Mouse (Mus musculus) Patski (cell line): ENCODE results near the gene Rpl41. TPM values are rescaled to one million over a fixed set of nuclear protein-coding genes. Genes with fewer than 3 reads are reported as not detected.

ENCODE experiments used
- ATAC-seq: fragments of 100-300 bp; one replicate; pipeline ENCODE4 v1.8.0; 2021
- CTCF ChIA-PET: fragments of 350-600 bp; sonication (Branson Sonifier 250); formaldehyde crosslinking; loops from one replicate; lab custom pipeline; 2022; ENCODE audit warnings: inconsistent platforms; lab: Charles Lee
- POLR2A ChIA-PET: fragments of 350-600 bp; sonication (Branson Sonifier 250); formaldehyde crosslinking; loops from one replicate; lab custom pipeline; 2022; ENCODE audit warnings: antibody characterized with exemption, inconsistent platforms; lab: Charles Lee
- DNase-seq: peaks from one replicate; pipeline ENCODE4 v3.0.0-alpha.2; 2011; ENCODE audit warnings: low read depth, low spot score
- H3K27me3 ChIP-seq: fragments of 371-371 bp; one replicate; pipeline ENCODE4 v1.5.1; 2021
- CTCF ChIP-seq: fragments of 100-300 bp; IDR thresholded peaks from one replicate; pipeline ENCODE4 v1.5.1; 2021
- in situ Hi-C: fragments of 300-500 bp; cut with MboI; formaldehyde crosslinking; loops from 3 replicates; pipeline ENCODE4 v1.11.1; 2018; ENCODE audit warnings: low pct_unique_long_range_greater_than_20kb, mixed read lengths
- polyA plus RNA-seq: library from polyadenylated mRNA; unstranded; gene quantifications from one replicate; pipeline ENCODE4 v1.2.3, GENCODE M21; 2021

The Rpl41 gene
- polyA plus RNA-seq, 1 experiment from 2014 or later, result 1,532 TPM

GRCm38 (mm10) chr10:128504641-128505370 is 44.3 kb downstream of the Rpl41 start:
- in situ Hi-C loops, result no loop called here
- TF ChIP-seq CTCF, result no peak
- ATAC-seq, result no peak
- H3K27me3 ChIP-seq, result no peaks in the 10 kb centered on the region
- no peak for DNase-seq
- ChIA-PET POLR2A (interaction anchor here (0.7 to 1.7 kb wide), 3 partner anchors 14 to 100 kb away, joined by 3 to 6 read pairs (median 4); no protein-coding TSS in a partner anchor), CTCF (interaction anchor here (1.3 to 2.0 kb wide), 2 partner anchors 16 to 21 kb away, joined by 5 to 7 read pairs; partner anchors contain the start of gene Esyt1)

GRCm38 (mm10) chr10:128504012-128504411 is 45.1 kb downstream of the Rpl41 start:
- DNase-seq, result no peak
- H3K27me3 ChIP-seq, result no peaks in the 10 kb centered on the region
- no peak for ATAC-seq
- ChIA-PET CTCF (interaction anchor here (1.3 to 2.0 kb wide), 2 partner anchors 16 to 22 kb away, joined by 5 to 7 read pairs; partner anchors contain the start of gene Esyt1), POLR2A (interaction anchor here (0.6 to 1.2 kb wide), 3 partner anchors 15 to 139 kb away, joined by 3 to 4 read pairs (median 3); no protein-coding TSS in a partner anchor)
- in situ Hi-C loops, result no loop called here
- no peak for TF ChIP-seq CTCF

- no peak for ATAC-seq
Measured at GRCm38 (mm10) chr10:128503532-128503931, 45.6 kb downstream of the Rpl41 start.

GRCm38 (mm10) chr10:128502341-128502740 is 46.8 kb downstream of the Rpl41 start:
- in situ Hi-C loops, result no loop called here

More at GRCm38 (mm10) chr10:128503532-128503931, 45.6 kb downstream of the Rpl41 start:
- ChIA-PET CTCF (interaction anchor here (1.4 kb wide), 1 partner anchor 14 kb away, joined by 4 read pairs; no protein-coding TSS in a partner anchor), POLR2A (interaction anchor here (0.6 kb wide), 2 partner anchors 15 to 138 kb away, joined by 3 read pairs; no protein-coding TSS in a partner anchor)
- DNase-seq, result no peak
- no peak for TF ChIP-seq CTCF
- H3K27me3 ChIP-seq, result no peaks in the 10 kb centered on the region
- in situ Hi-C loops, result no loop called here

GRCm38 (mm10) chr10:128499116-128499671 is 49.9 kb downstream of the Rpl41 start:
- peak; percentile 23 for ATAC-seq
- in situ Hi-C loops, result no loop called here
- no peak for DNase-seq
- CTCF ChIA-PET, result interaction anchor here (1.0 to 1.4 kb wide), 3 partner anchors 9 to 21 kb away, joined by 3 to 4 read pairs (median 3); no protein-coding TSS in a partner anchor
- TF ChIP-seq CTCF, result no peak
- H3K27me3 ChIP-seq, result no peaks in the 10 kb centered on the region
- POLR2A ChIA-PET, result interaction anchor here (1.2 to 2.2 kb wide), 2 partner anchors 9 to 49 kb away, joined by 7 to 8 read pairs; partner anchors contain the start of gene Zc3h10

More at GRCm38 (mm10) chr10:128502341-128502740, 46.8 kb downstream of the Rpl41 start:
- DNase-seq (no peak), ATAC-seq (no peak)
- H3K27me3 ChIP-seq, result no peaks in the 10 kb centered on the region
- no peak for TF ChIP-seq CTCF
- POLR2A ChIA-PET, result interaction anchor here (0.6 to 1.7 kb wide), 4 partner anchors 9 to 22 kb away, joined by 3 to 6 read pairs (median 4); partner anchors contain the start of gene Myl6
- CTCF ChIA-PET, result interaction anchor here (1.1 to 1.8 kb wide), 3 partner anchors 9 to 44 kb away, joined by 3 to 6 read pairs (median 4); partner anchors contain the start of gene Myl6

GRCm38 (mm10) chr10:128498590-128498989 is 50.5 kb downstream of the Rpl41 start, which contains the start of gene Myl6b:
Myl6b (minus strand) TSS chr10:128498685.
- ChIA-PET CTCF (interaction anchor here (1.1 to 1.4 kb wide), 2 partner anchors 15 to 22 kb away, joined by 3 to 4 read pairs; no protein-coding TSS in a partner anchor), POLR2A (interaction anchor here (2.2 kb wide), 1 partner anchor 49 kb away, joined by 8 read pairs; the partner anchor contains the start of gene Zc3h10)
- no peak for TF ChIP-seq CTCF
- ATAC-seq, result peak; percentile 82
- H3K27me3 ChIP-seq, result no peaks in the 10 kb centered on the region
- in situ Hi-C loops, result no loop called here
- DNase-seq, result peak; percentile 68

Other genes with a start within 250 kb of the Rpl41 start
- gene Pan2, start 246.0 kb downstream of the Rpl41 start, polyA plus RNA-seq, result 20.3 TPM
- 200 TPM for gene Cnpy2, start 226.8 kb downstream of the Rpl41 start, polyA plus RNA-seq
- gene Cs, start 211.6 kb downstream of the Rpl41 start, polyA plus RNA-seq, result 279 TPM
- gene Coq10a, start 180.3 kb downstream of the Rpl41 start, polyA plus RNA-seq, result 34.5 TPM
- 55.9 TPM for gene Ankrd52, start 172.2 kb downstream of the Rpl41 start, polyA plus RNA-seq
- 0.12 TPM for gene Slc39a5, start 148.1 kb downstream of the Rpl41 start, polyA plus RNA-seq
- gene Nabp2, start 137.8 kb downstream of the Rpl41 start, polyA plus RNA-seq, result 85.0 TPM
- 43.3 TPM for gene Rnf41, start 137.6 kb downstream of the Rpl41 start, polyA plus RNA-seq
- gene Smarcc2, start 90.1 kb downstream of the Rpl41 start, polyA plus RNA-seq, result 102 TPM
- gene Myl6, start 55.2 kb downstream of the Rpl41 start, polyA plus RNA-seq, result 1,994 TPM
- 54.1 TPM for gene Myl6b, start 50.6 kb downstream of the Rpl41 start, polyA plus RNA-seq
- gene Esyt1, start 23.4 kb downstream of the Rpl41 start, polyA plus RNA-seq, result 75.8 TPM
- 16.8 TPM for gene Zc3h10, start 1.5 kb downstream of the Rpl41 start, polyA plus RNA-seq
- 117 TPM for gene Pa2g4, start 16.7 kb upstream of the Rpl41 start, polyA plus RNA-seq
- gene Erbb3, start 40.3 kb upstream of the Rpl41 start, polyA plus RNA-seq, result 1.2 TPM
- 259 TPM for gene Rps26, start 77.4 kb upstream of the Rpl41 start, polyA plus RNA-seq
- 0.10 TPM for gene Ikzf4, start 96.7 kb upstream of the Rpl41 start, polyA plus RNA-seq
- 15.2 TPM for gene Suox, start 124.8 kb upstream of the Rpl41 start, polyA plus RNA-seq
- 93.3 TPM for gene Rab5b, start 147.0 kb upstream of the Rpl41 start, polyA plus RNA-seq
- gene Pmel, start 154.9 kb upstream of the Rpl41 start, polyA plus RNA-seq, result 1.1 TPM
- 30.2 TPM for gene Cdk2, start 155.7 kb upstream of the Rpl41 start, polyA plus RNA-seq
- gene Dgka, start 195.6 kb upstream of the Rpl41 start, polyA plus RNA-seq, result 9.9 TPM
- gene Pym1, start 198.6 kb upstream of the Rpl41 start, polyA plus RNA-seq, result 37.8 TPM
- 18.6 TPM for gene Mmp19, start 241.6 kb upstream of the Rpl41 start, polyA plus RNA-seq